8 mouse cellular contexts compared by ENCODE assay signal in the genomic region with DNA sequence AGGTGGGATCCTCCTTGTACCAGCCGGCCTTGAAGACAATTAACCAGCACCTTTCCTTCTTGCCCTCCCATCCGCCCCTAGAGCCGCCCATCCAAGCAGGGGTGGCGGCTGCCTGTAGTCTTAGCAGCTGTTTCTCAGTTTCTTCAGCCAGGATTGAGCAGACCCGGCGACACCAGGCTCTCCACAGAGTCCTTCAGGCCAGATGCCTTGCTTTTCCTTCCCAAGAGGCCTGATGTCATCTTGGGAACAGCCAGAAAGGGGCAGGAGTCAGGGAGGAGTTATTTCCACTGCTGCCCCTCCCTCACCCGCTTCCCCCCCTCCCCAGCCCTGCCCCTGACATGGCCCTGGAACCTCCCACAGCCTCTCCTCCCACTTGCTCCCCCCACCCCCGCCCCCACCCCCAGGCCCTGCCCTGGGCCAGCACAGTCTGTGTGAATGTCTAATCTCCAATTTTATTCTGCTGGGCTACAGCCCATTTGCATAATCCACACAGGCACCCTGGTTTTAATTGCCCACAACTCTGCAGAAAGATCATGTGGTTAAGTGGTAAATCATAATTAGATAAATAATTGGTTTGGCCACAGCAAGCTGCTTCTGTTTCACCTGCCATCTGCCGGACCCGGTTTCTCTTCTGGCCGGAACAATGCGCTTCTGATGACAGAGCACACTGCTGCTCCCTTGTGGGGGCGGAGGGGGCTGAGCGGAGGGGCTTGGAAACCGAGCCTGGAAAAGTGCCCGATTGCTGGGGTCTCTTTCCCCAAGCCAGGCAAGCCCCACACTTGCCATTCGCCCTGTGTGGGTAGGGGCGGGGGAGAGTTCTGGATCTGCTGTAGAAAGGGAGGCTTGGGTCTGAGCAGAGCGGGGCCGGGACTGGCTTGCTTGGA.
DNase-seq lines count a peak whose midpoint lies in the region; ATAC-seq and TF ChIP-seq lines count a peak whose summit lies in the region.

No protein-coding gene starts in this region.

- intact Hi-C loops in left cerebral cortex, postnatal 36 days (cut with DNase I): no loop called here

- H3K4me1 ChIP-seq in ES-Bruce4 (ENCODE audit: control insufficient read depth, insufficient read depth, low read length): peaks cover 27% of the 10 kb centered on the region
- peaks cover 64% of the 10 kb centered on the region for H3K4me1 ChIP-seq in forebrain, embryonic 11.5 days (replicated peaks; ENCODE audit: control insufficient read depth, insufficient read depth, low read length)
- H3K4me1 ChIP-seq in hindbrain, postnatal 0 days (ENCODE audit: insufficient read depth, low read length): peaks cover 37% of the 10 kb centered on the region
- H3K4me1 ChIP-seq in midbrain, embryonic 13.5 days (replicated peaks): peaks cover 100% of the 10 kb centered on the region

- peak; percentile 87 for DNase-seq in R1 (ENCODE audit: low read depth, low spot score)
- DNase-seq in forebrain, embryonic 11.5 days (ENCODE audit: low spot score): peak; percentile 93
- DNase-seq in hindbrain, postnatal 0 days (ENCODE audit: low spot score): peak; percentile 94
- DNase-seq in left cerebral cortex, postnatal 36 days (ENCODE audit: low spot score in 2 of 2): no peak
- no peak for DNase-seq in urinary bladder, postnatal 10 days (ENCODE audit: low spot score)

- H3K36me3 ChIP-seq in ES-Bruce4 (ENCODE audit: control insufficient read depth, insufficient read depth, low read length, poor library complexity, severe bottlenecking): no peaks in the 10 kb centered on the region
- H3K36me3 ChIP-seq in forebrain, embryonic 11.5 days (ENCODE audit: control insufficient read depth, insufficient read depth, low read length): no peaks in the 10 kb centered on the region
- H3K36me3 ChIP-seq in hindbrain, postnatal 0 days (ENCODE audit: insufficient read depth, low read length): no peaks in the 10 kb centered on the region
- no peaks in the 10 kb centered on the region for H3K36me3 ChIP-seq in midbrain, embryonic 13.5 days

- 9% methylated on average over 20 of the region's 20 CpGs for WGBS in forebrain, embryonic 11.5 days
- WGBS in hindbrain, postnatal 0 days: 9% methylated on average over 19 of the region's 20 CpGs
- WGBS in midbrain, embryonic 13.5 days: 4% methylated on average over 20 of the region's 20 CpGs

- TF ChIP-seq EP300 in ES-Bruce4 (IDR thresholded peaks at IDR 0.05; ENCODE audit: insufficient read depth, low read depth, low read length): 0 out of 2 replicates have a peak, but pooled peaks have one; percentile 28

- peak; percentile 48 for TF ChIP-seq CTCF in ES-Bruce4 (IDR thresholded peaks at IDR 0.05; ENCODE audit: low read depth, low read length)
- TF ChIP-seq CTCF in hindbrain, postnatal 0 days (IDR thresholded peaks at IDR 0.05; ENCODE audit: low read depth): peak; percentile 58

- peak overlapping the region; percentile 55 for H3K9ac ChIP-seq in ES-Bruce4 (ENCODE audit: low read depth, poor library complexity, severe bottlenecking)
- H3K9ac ChIP-seq in forebrain, embryonic 11.5 days (ENCODE audit: low read length): peak overlapping the region; percentile 33; the same call in 1 of the 2 replicates
- no peak overlapping the region for H3K9ac ChIP-seq in hindbrain, postnatal 0 days (replicated peaks; ENCODE audit: low read length)
- H3K9ac ChIP-seq in midbrain, embryonic 13.5 days (replicated peaks): peak overlapping the region; percentile 53

- ATAC-seq in forebrain, embryonic 11.5 days (replicated peaks; ENCODE audit: low FRiP score): peak; percentile 86
- ATAC-seq in hindbrain, postnatal 0 days: peak; percentile 83
- ATAC-seq in midbrain, embryonic 13.5 days: peak; percentile 82
- ATAC-seq in frontal cortex, adult (ENCODE audit: low TSS enrichment): no peak

- no peak for TF ChIP-seq POLR2A in ES-Bruce4 (IDR thresholded peaks at IDR 0.05; ENCODE audit: insufficient read depth, low read length)

- H3K9me3 ChIP-seq in ES-Bruce4 (replicated peaks; ENCODE audit: control insufficient read depth, insufficient read depth, low read length, poor library complexity, severe bottlenecking): no peaks in the 10 kb centered on the region
- H3K9me3 ChIP-seq in forebrain, embryonic 11.5 days (ENCODE audit: control insufficient read depth, low read length): no peaks in the 10 kb centered on the region
- H3K9me3 ChIP-seq in hindbrain, postnatal 0 days (ENCODE audit: low read length): no peaks in the 10 kb centered on the region
- H3K9me3 ChIP-seq in midbrain, embryonic 13.5 days: no peaks in the 10 kb centered on the region

- peak overlapping the region; percentile 13; the same call in 1 of the 2 replicates for H3K4me3 ChIP-seq in ES-Bruce4 (ENCODE audit: low read depth, low read length)
- H3K4me3 ChIP-seq in forebrain, embryonic 11.5 days (ENCODE audit: low read depth, low read length): no peak overlapping the region
- no peak overlapping the region for H3K4me3 ChIP-seq in hindbrain, postnatal 0 days (ENCODE audit: low read length)
- 0 out of 2 replicates have a peak overlapping the region, but pooled peaks have one; percentile 1 for H3K4me3 ChIP-seq in midbrain, embryonic 13.5 days (replicated peaks)

- H3K4me2 ChIP-seq in forebrain, embryonic 11.5 days (ENCODE audit: low read depth, low read length, severe bottlenecking): peak overlapping the region; percentile 15
- peak overlapping the region; percentile 17; the same call in 1 of the 2 replicates for H3K4me2 ChIP-seq in hindbrain, postnatal 0 days (ENCODE audit: low read depth, low read length)
- peak overlapping the region; percentile 38 for H3K4me2 ChIP-seq in midbrain, embryonic 13.5 days (replicated peaks)

- peak overlapping the region; percentile 11; the same call in 1 of the 2 replicates for H3K27ac ChIP-seq in ES-Bruce4 (ENCODE audit: insufficient read depth, low read length)
- H3K27ac ChIP-seq in forebrain, embryonic 11.5 days (ENCODE audit: low read depth, low read length): peak overlapping the region; percentile 81
- H3K27ac ChIP-seq in hindbrain, postnatal 0 days: peak overlapping the region; percentile 85
- H3K27ac ChIP-seq in midbrain, embryonic 13.5 days: peak overlapping the region; percentile 93

- H3K27me3 ChIP-seq in ES-Bruce4 (ENCODE audit: control insufficient read depth, insufficient read depth, low read length, poor library complexity, severe bottlenecking): no peaks in the 10 kb centered on the region
- peaks cover 3% of the 10 kb centered on the region for H3K27me3 ChIP-seq in forebrain, embryonic 11.5 days (ENCODE audit: control insufficient read depth, insufficient read depth, low read length)
- H3K27me3 ChIP-seq in hindbrain, postnatal 0 days (ENCODE audit: insufficient read depth, low read length): no peaks in the 10 kb centered on the region
- H3K27me3 ChIP-seq in midbrain, embryonic 13.5 days: no peaks in the 10 kb centered on the region

Comparison
In these comparisons a context has a peak if more than half of its experiments do, and no peak if none do; other contexts are left out.
1. H3K27ac ChIP-seq: peak in every context shown above with its lines; median percentile 93 in midbrain, embryonic 13.5 days; 85 in hindbrain, postnatal 0 days; 81 in forebrain, embryonic 11.5 days; 11 in ES-Bruce4.
2. H3K4me3 ChIP-seq: peak in ES-Bruce4 (single experiment) and midbrain, embryonic 13.5 days (single experiment); none in forebrain, embryonic 11.5 days (single experiment) and hindbrain, postnatal 0 days (single experiment).
3. DNase-seq: peak in R1 (single experiment), forebrain, embryonic 11.5 days (single experiment) and hindbrain, postnatal 0 days (single experiment); none in left cerebral cortex, postnatal 36 days (0 of 2) and urinary bladder, postnatal 10 days (single experiment).
4. Peak in every context shown above with its lines, with median percentiles within 50 percentile points of each other: H3K4me2 ChIP-seq.